Mouse (Mus musculus): ENCODE data around the gene Rnf144a. TPM values are rescaled to one million over a fixed set of nuclear protein-coding genes. Genes with fewer than 3 reads are reported as not detected.

The Rnf144a gene
- polyA plus RNA-seq, 1 experiment from 2014 or later: 52.7 TPM

GRCm38 (mm10) chr12:26340621-26341020, 74.4 kb downstream of the Rnf144a start:
- Histone ChIP-seq H3K27ac (no peak overlapping the region), H3K36me3 (peaks cover 18% of the 10 kb centered on the region; the same call in 1 of the 2 replicates), H3K4me2 (no peak overlapping the region), H3K9me3 (no peaks in the 10 kb centered on the region), H3K4me3 (no peak overlapping the region), H3K27me3 (no peaks in the 10 kb centered on the region), H3K9ac (no peak overlapping the region), H3K4me1 (peaks cover 13% of the 10 kb centered on the region)
- ATAC-seq (ENCODE audit: borderline replicate concordance, extremely low read depth, low FRiP score, low TSS enrichment): no peak
- WGBS: 84% methylated on average over 4 of the region's 4 CpGs

- no peak overlapping the region for H3K4me3 ChIP-seq
- H3K4me2 ChIP-seq: no peak overlapping the region
- peaks cover 22% of the 10 kb centered on the region; the same call in 1 of the 2 replicates for H3K36me3 ChIP-seq
- H3K4me1 ChIP-seq: peaks cover 13% of the 10 kb centered on the region
- H3K9ac ChIP-seq: no peak overlapping the region
- H3K27ac ChIP-seq: no peak overlapping the region
- H3K27me3 ChIP-seq: no peaks in the 10 kb centered on the region
- no peaks in the 10 kb centered on the region for H3K9me3 ChIP-seq
- ATAC-seq (ENCODE audit: borderline replicate concordance, extremely low read depth, low FRiP score, low TSS enrichment): no peak
Measured at GRCm38 (mm10) chr12:26339886-26340285, 75.2 kb downstream of the Rnf144a start.

GRCm38 (mm10) chr12:26339181-26339580, 75.9 kb downstream of the Rnf144a start:
- Histone ChIP-seq H3K4me2 (no peak overlapping the region), H3K27me3 (no peaks in the 10 kb centered on the region), H3K27ac (no peak overlapping the region), H3K9ac (no peak overlapping the region), H3K9me3 (no peaks in the 10 kb centered on the region), H3K4me3 (no peak overlapping the region), H3K36me3 (peaks cover 22% of the 10 kb centered on the region; the same call in 1 of the 2 replicates), H3K4me1 (peaks cover 13% of the 10 kb centered on the region)
- ATAC-seq (ENCODE audit: borderline replicate concordance, extremely low read depth, low FRiP score, low TSS enrichment): no peak
- WGBS: 96% methylated on average over 8 of the region's 8 CpGs

GRCm38 (mm10) chr12:26333678-26334077, 81.4 kb downstream of the Rnf144a start:
- no peak for ATAC-seq (ENCODE audit: borderline replicate concordance, extremely low read depth, low FRiP score, low TSS enrichment)
- Histone ChIP-seq H3K4me2 (no peak overlapping the region), H3K36me3 (peaks cover 15% of the 10 kb centered on the region; the same call in 1 of the 2 replicates), H3K4me1 (peaks cover 10% of the 10 kb centered on the region; the same call in 1 of the 2 replicates), H3K27me3 (no peaks in the 10 kb centered on the region), H3K27ac (no peak overlapping the region), H3K9me3 (no peaks in the 10 kb centered on the region), H3K4me3 (no peak overlapping the region), H3K9ac (no peak overlapping the region)
- 70% methylated on average over 1 of the region's 1 CpGs for WGBS

- Histone ChIP-seq H3K4me3 (no peak overlapping the region), H3K27me3 (no peaks in the 10 kb centered on the region), H3K4me1 (peaks cover 10% of the 10 kb centered on the region; the same call in 1 of the 2 replicates), H3K9me3 (no peaks in the 10 kb centered on the region), H3K27ac (peak overlapping the region; percentile 29; the same call in 1 of the 2 replicates), H3K36me3 (peaks cover 16% of the 10 kb centered on the region; the same call in 1 of the 2 replicates), H3K9ac (no peak overlapping the region), H3K4me2 (no peak overlapping the region)
- 71% methylated on average over 3 of the region's 3 CpGs for WGBS
- peak; percentile 56; the same call in 1 of the 2 replicates for ATAC-seq (ENCODE audit: borderline replicate concordance, extremely low read depth, low FRiP score, low TSS enrichment)
Measured at GRCm38 (mm10) chr12:26331048-26331447, 84.0 kb downstream of the Rnf144a start.

- ATAC-seq (ENCODE audit: borderline replicate concordance, extremely low read depth, low FRiP score, low TSS enrichment): no peak
- 79% methylated on average over 5 of the region's 5 CpGs for WGBS
Measured at GRCm38 (mm10) chr12:26329756-26330155, 85.3 kb downstream of the Rnf144a start.

GRCm38 (mm10) chr12:26329031-26329675, 85.9 kb downstream of the Rnf144a start:
- Histone ChIP-seq H3K9me3 (no peaks in the 10 kb centered on the region), H3K4me1 (peaks cover 10% of the 10 kb centered on the region; the same call in 1 of the 2 replicates), H3K4me2 (no peak overlapping the region), H3K36me3 (peaks cover 28% of the 10 kb centered on the region), H3K9ac (no peak overlapping the region), H3K27ac (no peak overlapping the region), H3K27me3 (no peaks in the 10 kb centered on the region), H3K4me3 (no peak overlapping the region)
- no peak for ATAC-seq (ENCODE audit: borderline replicate concordance, extremely low read depth, low FRiP score, low TSS enrichment)
- WGBS: 79% methylated on average over 6 of the region's 6 CpGs

More at GRCm38 (mm10) chr12:26329756-26330155, 85.3 kb downstream of the Rnf144a start:
- H3K4me3 ChIP-seq: no peak overlapping the region
- no peak overlapping the region for H3K9ac ChIP-seq
- H3K27me3 ChIP-seq: no peaks in the 10 kb centered on the region
- no peak overlapping the region for H3K4me2 ChIP-seq
- H3K27ac ChIP-seq: no peak overlapping the region
- peaks cover 22% of the 10 kb centered on the region for H3K36me3 ChIP-seq
- H3K9me3 ChIP-seq: no peaks in the 10 kb centered on the region
- H3K4me1 ChIP-seq: peaks cover 10% of the 10 kb centered on the region; the same call in 1 of the 2 replicates

- no peak overlapping the region for H3K27ac ChIP-seq
- no peak overlapping the region for H3K9ac ChIP-seq
- H3K9me3 ChIP-seq: no peaks in the 10 kb centered on the region
- H3K27me3 ChIP-seq: no peaks in the 10 kb centered on the region
- peaks cover 52% of the 10 kb centered on the region for H3K36me3 ChIP-seq
- no peak overlapping the region for H3K4me3 ChIP-seq
- no peaks in the 10 kb centered on the region for H3K4me1 ChIP-seq
- H3K4me2 ChIP-seq: no peak overlapping the region
- no peak for ATAC-seq (ENCODE audit: borderline replicate concordance, extremely low read depth, low FRiP score, low TSS enrichment)
- 83% methylated on average over 5 of the region's 5 CpGs for WGBS
Measured at GRCm38 (mm10) chr12:26323783-26324364, 91.2 kb downstream of the Rnf144a start.

GRCm38 (mm10) chr12:26316261-26316660, 98.8 kb downstream of the Rnf144a start:
- Histone ChIP-seq H3K27ac (no peak overlapping the region), H3K9me3 (no peaks in the 10 kb centered on the region), H3K9ac (no peak overlapping the region), H3K27me3 (no peaks in the 10 kb centered on the region), H3K36me3 (peaks cover 53% of the 10 kb centered on the region), H3K4me1 (no peaks in the 10 kb centered on the region), H3K4me3 (no peak overlapping the region), H3K4me2 (no peak overlapping the region)
- ATAC-seq (ENCODE audit: borderline replicate concordance, extremely low read depth, low FRiP score, low TSS enrichment): no peak
- 63% methylated on average over 3 of the region's 3 CpGs for WGBS

- Histone ChIP-seq H3K9me3 (no peaks in the 10 kb centered on the region), H3K27me3 (no peaks in the 10 kb centered on the region), H3K4me3 (no peak overlapping the region), H3K36me3 (peaks cover 54% of the 10 kb centered on the region), H3K4me1 (no peaks in the 10 kb centered on the region), H3K4me2 (no peak overlapping the region), H3K9ac (no peak overlapping the region), H3K27ac (no peak overlapping the region)
- ATAC-seq (ENCODE audit: borderline replicate concordance, extremely low read depth, low FRiP score, low TSS enrichment): peak; percentile 60; the same call in 1 of the 2 replicates
- 36% methylated on average over 5 of the region's 5 CpGs for WGBS
Measured at GRCm38 (mm10) chr12:26314959-26315358, 100.1 kb downstream of the Rnf144a start.

GRCm38 (mm10) chr12:26311548-26311947, 103.5 kb downstream of the Rnf144a start:
- H3K27me3 ChIP-seq: no peaks in the 10 kb centered on the region
- H3K4me2 ChIP-seq: no peak overlapping the region
- H3K9me3 ChIP-seq: no peaks in the 10 kb centered on the region
- H3K4me3 ChIP-seq: no peak overlapping the region
- H3K27ac ChIP-seq: no peak overlapping the region
- H3K4me1 ChIP-seq: no peaks in the 10 kb centered on the region
- no peak for ATAC-seq (ENCODE audit: borderline replicate concordance, extremely low read depth, low FRiP score, low TSS enrichment)
- H3K36me3 ChIP-seq: peaks cover 36% of the 10 kb centered on the region
- no peak overlapping the region for H3K9ac ChIP-seq

- Histone ChIP-seq H3K4me1 (no peaks in the 10 kb centered on the region), H3K4me3 (no peak overlapping the region), H3K36me3 (peaks cover 36% of the 10 kb centered on the region), H3K27me3 (no peaks in the 10 kb centered on the region), H3K9ac (no peak overlapping the region), H3K4me2 (no peak overlapping the region), H3K9me3 (no peaks in the 10 kb centered on the region), H3K27ac (no peak overlapping the region)
- no peak for ATAC-seq (ENCODE audit: borderline replicate concordance, extremely low read depth, low FRiP score, low TSS enrichment)
- WGBS: 90% methylated on average over 11 of the region's 11 CpGs
Measured at GRCm38 (mm10) chr12:26310247-26310646, 104.8 kb downstream of the Rnf144a start.

Data from lung, embryonic 15.5 days (tissue).